Mouse (Mus musculus): ENCODE data around the gene Catspere2. TPM values are rescaled to one million over a fixed set of nuclear protein-coding genes. Genes with fewer than 3 reads are reported as not detected.
"Not testable (repeated sequence)": the region's sequence is repeated elsewhere in the genome, so short reads cannot be mapped to it uniquely, and the experiment has no call there.

Catspere2 gene
- total and polyA plus RNA-seq, 2 experiments from 2014 or later: 0.78 to 1.5 TPM

DNA sequence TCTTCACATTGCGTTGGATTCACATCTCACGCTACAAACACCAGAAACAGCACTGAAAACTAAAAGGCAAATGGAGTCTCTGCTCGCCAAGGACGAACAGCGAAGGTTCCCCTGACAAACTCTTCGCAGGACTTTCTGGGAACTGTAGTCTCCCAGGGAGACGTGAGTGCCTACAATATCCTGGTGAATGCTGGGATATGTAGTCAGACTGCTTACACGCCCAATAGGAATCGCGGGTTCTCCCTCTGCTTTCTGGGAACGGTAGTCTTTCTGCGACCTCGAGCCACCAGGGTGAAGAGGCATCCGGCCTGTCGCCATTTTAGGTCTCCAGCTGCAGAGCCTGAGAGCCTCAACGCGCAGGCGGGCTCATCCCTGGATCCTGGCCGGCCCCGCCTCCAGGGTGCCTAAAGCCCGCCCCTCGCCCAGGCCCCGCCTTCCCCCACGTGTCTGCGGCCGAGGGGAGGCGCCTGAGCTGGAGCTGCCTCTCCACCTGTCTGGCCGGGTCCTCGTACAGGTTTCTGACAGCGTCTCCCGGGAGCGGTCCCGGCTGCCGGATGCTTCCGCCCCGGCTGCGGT lies 204.1 kb downstream of the Catspere2 start, which contains the start of gene Desi2:
TSS of gene Desi2 (plus strand) at position 202 of the 576 bp plus-strand sequence.
- Histone ChIP-seq H3K4me2 (ENCODE audit: low read depth, low read length, poor library complexity, severe bottlenecking) (peak within 1 kb of the TSS; percentile 74), H3K9ac (replicated peaks; ENCODE audit: low read length, poor library complexity, severe bottlenecking) (peak within 1 kb of the TSS; percentile 55), H3K27ac (ENCODE audit: low read depth, low read length) (peak within 1 kb of the TSS; percentile 65; the same call in 1 of the 2 replicates), H3K4me3 (ENCODE audit: low read depth, low read length) (peak within 1 kb of the TSS; percentile 54)
- H3K27me3 ChIP-seq (ENCODE audit: insufficient read depth, low read length); H3K9me3 ChIP-seq (ENCODE audit: low read length); H3K4me1 ChIP-seq (ENCODE audit: insufficient read depth, low read length); H3K36me3 ChIP-seq (ENCODE audit: insufficient read depth, low read length): not testable (repeated sequence)
- DNase-seq (ENCODE audit: low spot score) (peak; percentile 99), ATAC-seq (ENCODE audit: low FRiP score) (peak; percentile 99)
- WGBS: under 1% methylated on average over 30 of the region's 37 CpGs
- peak; percentile 19; the same call in 1 of the 2 replicates for TF ChIP-seq CTCF (IDR thresholded peaks at IDR 0.05)

DNA sequence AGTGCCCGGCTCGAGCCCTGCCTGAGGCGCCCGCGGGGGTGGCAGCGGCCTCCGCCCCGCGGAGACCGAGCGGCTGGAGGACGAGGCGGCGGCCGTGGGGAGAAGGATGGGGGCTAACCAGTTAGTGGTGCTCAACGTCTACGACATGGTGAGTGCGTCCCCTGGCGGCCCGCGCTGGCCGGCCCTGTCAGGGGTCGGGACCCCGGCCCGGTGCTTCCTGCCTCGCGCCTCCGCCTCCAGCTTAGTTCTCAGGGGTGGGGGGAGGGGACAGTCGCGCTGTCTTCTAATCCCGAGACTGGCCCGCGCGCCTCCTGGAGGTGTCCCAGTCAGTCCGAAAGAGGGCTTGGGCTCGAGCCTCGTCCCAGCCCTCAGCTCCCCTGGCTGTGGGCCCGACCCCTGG lies 204.6 kb downstream of the Catspere2 start:
- peak overlapping the region; percentile 40 for H3K4me2 ChIP-seq (ENCODE audit: low read depth, low read length, poor library complexity, severe bottlenecking)
- H3K36me3 ChIP-seq (ENCODE audit: insufficient read depth, low read length); H3K9me3 ChIP-seq (ENCODE audit: low read length); H3K4me1 ChIP-seq (ENCODE audit: insufficient read depth, low read length); H3K27me3 ChIP-seq (ENCODE audit: insufficient read depth, low read length): not testable (repeated sequence)
- H3K4me3 ChIP-seq (ENCODE audit: low read depth, low read length): peak overlapping the region; percentile 54
- WGBS: 0% methylated on average over 14 of the region's 38 CpGs
- peak; percentile 43 for TF ChIP-seq CTCF (IDR thresholded peaks at IDR 0.05)
- peak overlapping the region; percentile 55; the same call in 1 of the 2 replicates for H3K9ac ChIP-seq (replicated peaks; ENCODE audit: low read length, poor library complexity, severe bottlenecking)
- peak overlapping the region; percentile 65; the same call in 1 of the 2 replicates for H3K27ac ChIP-seq (ENCODE audit: low read depth, low read length)
- peak; percentile 41 for DNase-seq (ENCODE audit: low spot score)
- peak; percentile 73; the same call in 1 of the 2 replicates for ATAC-seq (ENCODE audit: low FRiP score)

DNA sequence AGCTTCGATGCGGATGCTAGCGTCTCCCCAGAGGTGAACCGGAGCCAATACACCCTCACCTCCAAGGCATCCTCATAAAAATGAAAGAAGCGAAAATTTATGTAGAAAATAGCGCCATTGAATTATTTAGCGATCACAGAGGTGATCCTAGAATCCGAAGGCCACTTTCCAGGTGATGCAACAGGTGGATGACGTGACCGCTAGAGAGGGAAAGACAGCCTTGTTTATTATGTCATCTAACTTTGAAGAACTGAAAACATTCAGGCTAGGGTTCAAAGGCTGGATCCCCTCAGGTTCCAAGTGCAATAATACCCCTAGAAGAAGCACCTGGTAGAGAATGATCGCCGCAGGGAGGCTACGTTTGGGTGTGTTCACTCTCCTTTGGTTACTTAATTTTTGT lies 205.2 kb downstream of the Catspere2 start:
- Histone ChIP-seq H3K27me3 (ENCODE audit: insufficient read depth, low read length) (no peaks in the 10 kb centered on the region), H3K4me3 (ENCODE audit: low read depth, low read length) (peak overlapping the region; percentile 42), H3K36me3 (ENCODE audit: insufficient read depth, low read length) (no peaks in the 10 kb centered on the region), H3K27ac (ENCODE audit: low read depth, low read length) (no peak overlapping the region), H3K4me2 (ENCODE audit: low read depth, low read length, poor library complexity, severe bottlenecking) (peak overlapping the region; percentile 74), H3K4me1 (ENCODE audit: insufficient read depth, low read length) (no peaks in the 10 kb centered on the region; the same call in 1 of the 2 replicates), H3K9me3 (ENCODE audit: low read length) (no peaks in the 10 kb centered on the region), H3K9ac (replicated peaks; ENCODE audit: low read length, poor library complexity, severe bottlenecking) (peak overlapping the region; percentile 24; the same call in 1 of the 2 replicates)
- DNase-seq (ENCODE audit: low spot score) (no peak), ATAC-seq (ENCODE audit: low FRiP score) (no peak)
- 9% methylated on average over 11 of the region's 13 CpGs for WGBS
- TF ChIP-seq CTCF (IDR thresholded peaks at IDR 0.05): no peak

DNA sequence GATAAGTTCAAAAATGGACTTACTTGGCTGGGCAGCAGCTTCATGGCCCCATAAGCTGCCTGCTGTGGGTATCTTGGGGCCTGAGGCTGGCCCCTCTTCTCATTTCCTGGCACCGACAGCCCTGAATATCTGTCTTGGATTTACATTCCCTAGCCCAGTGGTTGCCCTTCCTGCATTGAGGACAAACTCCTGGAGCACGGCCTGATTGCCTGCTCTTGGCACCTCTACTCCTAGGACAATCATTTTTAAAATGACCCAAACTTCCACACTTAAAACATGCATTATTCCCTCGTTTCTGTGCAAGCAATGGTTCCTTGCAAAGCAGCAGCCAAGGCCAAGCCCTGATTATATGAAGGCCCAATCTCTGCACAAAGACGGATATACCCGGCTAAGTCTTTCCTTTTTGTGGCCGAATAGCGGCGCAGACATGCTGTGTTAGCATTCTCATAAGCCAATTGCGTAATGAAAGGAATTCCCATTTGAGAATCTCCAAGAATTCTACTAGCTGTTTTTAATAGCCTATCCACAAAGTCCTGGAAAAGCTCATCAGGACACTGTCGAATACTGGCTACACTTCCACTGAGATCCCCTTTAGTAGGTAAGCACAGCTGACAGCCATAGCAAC lies 222.6 kb downstream of the Catspere2 start:
- H3K9me3 ChIP-seq (ENCODE audit: low read length): no peaks in the 10 kb centered on the region
- H3K4me1 ChIP-seq (ENCODE audit: insufficient read depth, low read length): no peaks in the 10 kb centered on the region
- H3K4me3 ChIP-seq (ENCODE audit: low read depth, low read length): no peak overlapping the region
- ATAC-seq (ENCODE audit: low FRiP score) (no peak), DNase-seq (ENCODE audit: low spot score) (no peak)
- H3K36me3 ChIP-seq (ENCODE audit: insufficient read depth, low read length): no peaks in the 10 kb centered on the region
- no peak overlapping the region for H3K4me2 ChIP-seq (ENCODE audit: low read depth, low read length, poor library complexity, severe bottlenecking)
- WGBS: 68% methylated on average over 10 of the region's 10 CpGs
- no peak overlapping the region for H3K9ac ChIP-seq (replicated peaks; ENCODE audit: low read length, poor library complexity, severe bottlenecking)
- no peak overlapping the region for H3K27ac ChIP-seq (ENCODE audit: low read depth, low read length)
- H3K27me3 ChIP-seq (ENCODE audit: insufficient read depth, low read length): no peaks in the 10 kb centered on the region
- no peak for TF ChIP-seq CTCF (IDR thresholded peaks at IDR 0.05)

DNA sequence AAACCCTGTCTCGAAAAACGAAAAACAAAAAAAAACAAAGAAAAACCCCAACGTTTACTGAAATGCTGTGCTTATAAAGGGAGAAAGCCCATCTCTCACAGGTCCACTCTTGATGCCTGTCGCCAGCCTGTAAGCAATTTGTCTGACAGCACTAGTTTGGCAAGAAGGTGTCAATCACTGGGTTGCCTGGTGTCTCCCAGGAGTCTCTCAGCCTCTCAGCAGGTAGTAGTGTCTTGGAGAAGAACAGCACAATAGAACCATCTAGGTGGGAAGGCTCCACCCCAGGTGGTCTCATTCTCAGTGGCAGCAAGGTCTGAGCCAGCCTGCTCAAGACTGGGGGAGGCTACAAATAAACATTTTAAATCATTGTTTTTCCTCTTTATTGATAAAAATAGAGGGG lies 224.6 kb downstream of the Catspere2 start:
- WGBS: 89% methylated on average over 4 of the region's 4 CpGs
- not testable (repeated sequence) for H3K4me1 ChIP-seq (ENCODE audit: insufficient read depth, low read length); H3K36me3 ChIP-seq (ENCODE audit: insufficient read depth, low read length); H3K9me3 ChIP-seq (ENCODE audit: low read length); H3K4me2 ChIP-seq (ENCODE audit: low read depth, low read length, poor library complexity, severe bottlenecking); H3K4me3 ChIP-seq (ENCODE audit: low read depth, low read length); H3K27me3 ChIP-seq (ENCODE audit: insufficient read depth, low read length); H3K27ac ChIP-seq (ENCODE audit: low read depth, low read length); DNase-seq (ENCODE audit: low spot score); ATAC-seq (ENCODE audit: low FRiP score); H3K9ac ChIP-seq (replicated peaks; ENCODE audit: low read length, poor library complexity, severe bottlenecking)

DNA sequence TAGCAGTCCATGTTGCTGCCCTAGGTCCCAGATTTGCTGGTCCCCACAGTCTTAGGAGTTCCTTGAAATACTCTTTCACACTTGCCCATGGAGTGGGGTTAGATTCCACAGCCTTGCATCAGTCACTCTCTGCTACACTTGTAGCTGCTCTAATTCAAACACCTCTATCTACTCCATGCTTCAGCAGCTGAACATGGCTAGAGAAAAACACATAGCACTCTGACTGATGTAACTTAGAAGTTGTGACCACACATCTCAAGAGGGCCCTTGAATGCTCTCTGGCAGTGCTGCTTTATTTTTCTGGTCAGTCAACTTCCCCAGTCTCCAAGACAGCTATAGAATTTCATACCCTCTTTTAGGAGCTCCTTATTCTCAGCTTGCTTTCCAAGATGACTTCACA lies 226.7 kb downstream of the Catspere2 start:
- no peak overlapping the region for H3K4me3 ChIP-seq (ENCODE audit: low read depth, low read length)
- DNase-seq (ENCODE audit: low spot score): no peak
- H3K27me3 ChIP-seq (ENCODE audit: insufficient read depth, low read length): no peaks in the 10 kb centered on the region
- no peaks in the 10 kb centered on the region for H3K4me1 ChIP-seq (ENCODE audit: insufficient read depth, low read length)
- no peaks in the 10 kb centered on the region for H3K9me3 ChIP-seq (ENCODE audit: low read length)
- no peak for ATAC-seq (ENCODE audit: low FRiP score)
- no peak for TF ChIP-seq CTCF (IDR thresholded peaks at IDR 0.05)
- H3K36me3 ChIP-seq (ENCODE audit: insufficient read depth, low read length): no peaks in the 10 kb centered on the region
- H3K27ac ChIP-seq (ENCODE audit: low read depth, low read length): no peak overlapping the region
- no peak overlapping the region for H3K9ac ChIP-seq (replicated peaks; ENCODE audit: low read length, poor library complexity, severe bottlenecking)
- no peak overlapping the region for H3K4me2 ChIP-seq (ENCODE audit: low read depth, low read length, poor library complexity, severe bottlenecking)
